Mouse (Mus musculus) CH12.LX (cell line): Measurements from ENCODE around the gene Cux1. TPM values are rescaled to one million over a fixed set of nuclear protein-coding genes. Genes with fewer than 3 reads are reported as not detected.

Experiments used
- DNase-seq: peaks from one replicate; pipeline ENCODE4 v3.0.0-alpha.2; 2013; ENCODE audit errors: extremely low read depth
- H3K27ac ChIP-seq: 2 replicates; pipeline ENCODE4 v1.5.1; 2012; ENCODE audit warnings: low read depth, mild to moderate bottlenecking, control low read depth, moderate library complexity; ENCODE audit not compliant: insufficient read depth
- H3K27me3 ChIP-seq: replicated peaks from 2 replicates; pipeline ENCODE3; 2012; ENCODE audit warnings: inconsistent platforms
- H3K36me3 ChIP-seq, 2 experiments: replicated peaks in 1 of 2; 2 replicates each; pipeline versions ENCODE3 to v1.6.1; 2012; ENCODE audit warnings: inconsistent platforms in 1 of 2, low read length in 1 of 2, mild to moderate bottlenecking in 1 of 2, mixed read lengths in 1 of 2, moderate library complexity in 1 of 2; ENCODE audit not compliant: control insufficient read depth in 1 of 2, insufficient read depth in 1 of 2
- H3K4me1 ChIP-seq, 2 experiments: 2 replicates each; pipeline ENCODE4 v1.6.1; 2012; ENCODE audit warnings: inconsistent platforms in 1 of 2, moderate library complexity in 1 of 2; ENCODE audit not compliant: insufficient read depth in 2 of 2, control insufficient read depth in 1 of 2
- H3K4me2 ChIP-seq: 2 replicates; pipeline ENCODE4 v1.6.1; 2012; ENCODE audit warnings: low read depth, mild to moderate bottlenecking, control low read depth; ENCODE audit not compliant: poor library complexity, insufficient read depth, severe bottlenecking
- H3K4me3 ChIP-seq, 3 experiments: fragments of 150-350 bp in 1 of 3; sonication (generic) in 1 of 3; replicated peaks in 1 of 3; 2 replicates each; pipeline versions ENCODE3 to v1.5.1; 2011 to 2012; ENCODE audit warnings: low read depth in 2 of 3, low read length in 2 of 3, mild to moderate bottlenecking in 2 of 3, moderate library complexity in 2 of 3, control low read depth in 1 of 3, improper control_type of control experiment in 1 of 3, inconsistent platforms in 1 of 3, mixed read lengths in 1 of 3; ENCODE audit not compliant: poor library complexity in 1 of 3
- H3K79me2 ChIP-seq: replicated peaks from 2 replicates; pipeline ENCODE4 v1.6.1; 2012; ENCODE audit warnings: mild to moderate bottlenecking, moderate library complexity; ENCODE audit not compliant: control insufficient read depth, poor library complexity, insufficient read depth, severe bottlenecking; ENCODE audit errors: extremely low read depth
- H3K9ac ChIP-seq: 2 replicates; pipeline ENCODE4 v1.6.1; 2012; ENCODE audit warnings: low read depth, mild to moderate bottlenecking, control low read depth, moderate library complexity; ENCODE audit not compliant: insufficient read depth
- H3K9me3 ChIP-seq: replicated peaks from 2 replicates; pipeline ENCODE3; 2012; ENCODE audit warnings: low read length, inconsistent platforms, mixed read lengths
- CHD1 ChIP-seq: IDR thresholded peaks from 2 replicates; pipeline ENCODE4 v1.6.1; 2012; ENCODE audit warnings: low read depth, low read length, improper control_type of control experiment, inconsistent platforms
- CTCF ChIP-seq, 2 experiments: IDR thresholded peaks in 1 of 2; conservative IDR thresholded peaks in 1 of 2; 2 replicates each; pipeline ENCODE4 v1.5.1; 2011 to 2012; ENCODE audit warnings: low read depth in 2 of 2, low read length in 2 of 2, improper control_type of control experiment in 1 of 2, inconsistent platforms in 1 of 2, mild to moderate bottlenecking in 1 of 2, moderate library complexity in 1 of 2
- E2F4 ChIP-seq: IDR thresholded peaks from 2 replicates; pipeline ENCODE4 v1.6.1; 2011; ENCODE audit warnings: low read depth, low read length, improper control_type of control experiment; ENCODE audit not compliant: insufficient replicate concordance
- ELF1 ChIP-seq: IDR thresholded peaks from 2 replicates; pipeline ENCODE4 v1.6.1; 2014; ENCODE audit warnings: low read depth, mild to moderate bottlenecking, inconsistent platforms, low read length, improper control_type of control experiment
- EP300 ChIP-seq: IDR thresholded peaks from 2 replicates; pipeline ENCODE4 v1.6.1; 2011; ENCODE audit warnings: low read length, improper control_type of control experiment
- HCFC1 ChIP-seq: IDR thresholded peaks from 2 replicates; pipeline ENCODE4 v1.6.1; 2012; ENCODE audit warnings: low read depth, mild to moderate bottlenecking, inconsistent platforms, low read length, improper control_type of control experiment
- MAFK ChIP-seq: IDR thresholded peaks from 2 replicates; pipeline ENCODE4 v1.6.1; 2011; ENCODE audit warnings: low read length, improper control_type of control experiment; ENCODE audit not compliant: insufficient replicate concordance
- MEF2A ChIP-seq: IDR thresholded peaks from 2 replicates; pipeline ENCODE4 v1.6.1; 2014; ENCODE audit warnings: low read depth, mild to moderate bottlenecking, inconsistent platforms, low read length, improper control_type of control experiment, borderline replicate concordance
- MXI1 ChIP-seq: IDR thresholded peaks from 2 replicates; pipeline ENCODE4 v1.6.1; 2011; ENCODE audit warnings: mild to moderate bottlenecking, low read depth, low read length, improper control_type of control experiment
- MYC ChIP-seq: IDR thresholded peaks from 2 replicates; pipeline ENCODE4 v1.6.1; 2011; ENCODE audit warnings: low read depth, mild to moderate bottlenecking, improper control_type of control experiment, low read length
- NELFE ChIP-seq: IDR thresholded peaks from 2 replicates; pipeline ENCODE4 v1.6.1; 2011; ENCODE audit warnings: low read depth, low read length, improper control_type of control experiment
- NRF1 ChIP-seq: IDR thresholded peaks from 2 replicates; pipeline ENCODE4 v1.6.1; 2014; ENCODE audit warnings: low read depth, mild to moderate bottlenecking, inconsistent platforms, low read length, improper control_type of control experiment, moderate library complexity
- POLR2AphosphoS2 ChIP-seq: IDR thresholded peaks from 2 replicates; pipeline ENCODE4 v1.6.1; 2011; ENCODE audit warnings: low read depth, low read length, improper control_type of control experiment
- SIN3A ChIP-seq: IDR thresholded peaks from 2 replicates; pipeline ENCODE4 v1.6.1; 2012; ENCODE audit warnings: low read length, improper control_type of control experiment, inconsistent platforms
- SMC3 ChIP-seq: IDR thresholded peaks from 2 replicates; pipeline ENCODE4 v1.6.1; 2011; ENCODE audit warnings: low read depth, low read length, improper control_type of control experiment
- TBP ChIP-seq: conservative IDR thresholded peaks from 2 replicates; pipeline ENCODE4 v1.6.1; 2011; ENCODE audit warnings: low read depth, low read length, improper control_type of control experiment
- USF2 ChIP-seq: conservative IDR thresholded peaks from 2 replicates; pipeline ENCODE4 v1.6.1; 2011; ENCODE audit warnings: low read depth, low read length, improper control_type of control experiment
- ZC3H11A ChIP-seq: IDR thresholded peaks from 2 replicates; pipeline ENCODE4 v1.6.1; 2012; ENCODE audit warnings: low read depth, mild to moderate bottlenecking, inconsistent platforms, low read length, improper control_type of control experiment
- ZMIZ1 ChIP-seq: IDR thresholded peaks from 2 replicates; pipeline ENCODE4 v1.6.1; 2012; ENCODE audit warnings: low read depth, mild to moderate bottlenecking, inconsistent platforms, low read length, improper control_type of control experiment
- ZNF384 ChIP-seq: IDR thresholded peaks from 2 replicates; pipeline ENCODE4 v1.6.1; 2012; ENCODE audit warnings: low read depth, low read length, improper control_type of control experiment, inconsistent platforms
- dilution Hi-C: fragments of 300-500 bp; cut with MboI; formaldehyde crosslinking; loops from 2 replicates; pipeline ENCODE4 v1.14.3; 2020; ENCODE audit warnings: low sequenced_read_pairs; ENCODE audit not compliant: extremely low pct_unique_long_range_greater_than_20kb, extremely low pct_ligation_motif_present
- in situ Hi-C: fragments of 300-500 bp; cut with MboI; formaldehyde crosslinking; loops from 3 replicates; pipeline ENCODE4 v1.14.3; 2019; ENCODE audit warnings: low sequenced_read_pairs, low pct_ligation_motif_present, low pct_unique_long_range_greater_than_20kb, mixed read lengths
- polyA plus RNA-seq: library from polyadenylated mRNA; unstranded; fragments of >175 nt; gene quantifications from 2 replicates; pipeline ENCODE4 v1.2.1, GENCODE M21; 2012; ENCODE audit warnings: low read depth; ENCODE audit not compliant: insufficient read length
- total RNA-seq, 2 experiments: library from RNA; depleted of rRNA; stranded (reverse); fragments of 300-350 nt in 1 of 2; fragments of >200 nt in 1 of 2; gene quantifications; 2 replicates each; pipeline ENCODE4 v1.2.3; 2012 to 2014

Gene Cux1
- total and polyA plus RNA-seq, 3 experiments, result 12.4 to 21.9 (median 19.6) TPM

DNA sequence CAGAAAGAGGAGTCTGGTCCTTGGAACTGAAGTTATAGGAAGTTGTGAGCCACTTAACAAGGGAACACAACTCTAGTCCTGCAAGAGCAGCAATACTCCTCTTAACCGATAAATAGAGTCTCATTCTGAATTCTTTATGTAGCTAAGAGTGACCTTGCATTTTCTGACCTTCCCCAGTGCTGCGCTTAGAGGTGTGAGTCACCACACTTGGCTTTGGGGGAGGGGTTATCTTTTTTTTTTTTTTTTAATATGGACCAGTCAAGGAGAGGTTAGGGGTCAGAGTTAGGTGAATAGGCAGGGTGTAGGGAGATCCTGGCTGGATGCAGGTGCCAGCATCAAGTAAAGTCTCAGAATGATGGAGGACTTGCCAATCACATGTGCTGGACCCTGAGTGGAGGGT, 180.5 kb downstream of the Cux1 start:
- dilution Hi-C loops, result no loop called here
- DNase-seq, result no peak

DNA sequence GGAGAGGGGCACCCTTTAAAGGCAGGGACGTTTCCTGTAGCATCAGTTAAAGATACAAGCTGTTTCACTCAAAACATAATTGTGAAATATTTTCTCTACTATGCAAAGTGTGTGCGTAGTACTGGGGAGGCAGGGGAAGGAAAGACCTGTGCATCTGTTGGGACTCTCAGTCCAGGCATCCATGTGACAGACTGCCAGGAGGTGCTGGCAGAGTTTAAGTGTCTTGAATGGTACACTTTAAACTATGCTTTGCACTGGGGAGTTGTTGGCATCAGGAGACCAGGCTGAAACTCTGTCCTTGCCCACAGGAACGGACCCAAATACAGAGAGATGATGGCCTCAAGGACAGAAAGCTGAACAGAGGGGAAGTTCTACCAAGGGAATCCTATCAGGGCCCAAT, 182.1 kb downstream of the Cux1 start:
- Histone ChIP-seq H3K27ac (no peak overlapping the region), H3K9me3 (no peaks in the 10 kb centered on the region), H3K9ac (no peak overlapping the region), H3K4me3 (no peak overlapping the region), H3K36me3 (peaks cover 0 to 41% of the 10 kb centered on the region in 2 experiments), H3K79me2 (no peaks in the 10 kb centered on the region), H3K27me3 (no peaks in the 10 kb centered on the region), H3K4me1 (no peaks in the 10 kb centered on the region), H3K4me2 (no peak overlapping the region)
- TF ChIP-seq MEF2A (no peak), HCFC1 (no peak), MYC (no peak), MXI1 (no peak), SIN3A (no peak), NRF1 (no peak), EP300 (no peak), ZMIZ1 (no peak), CTCF (conservative IDR thresholded peaks at IDR 0.05 in 1 of 2, IDR thresholded peaks at IDR 0.05 in 1 of 2; ENCODE audit: low read depth in 2 of 2, low read length in 2 of 2) (no peak), ELF1 (no peak), E2F4 (no peak), USF2 (no peak), CHD1 (no peak), ZNF384 (no peak), ZC3H11A (no peak), MAFK (no peak), SMC3 (no peak)
- in situ Hi-C loops (no loop called here), dilution Hi-C loops (no loop called here)
- DNase-seq, result no peak

More for the DNA sequence above, 180.5 kb downstream of the Cux1 start:
- no peak overlapping the region for H3K4me2 ChIP-seq
- H3K27ac ChIP-seq, result no peak overlapping the region
- H3K4me1 ChIP-seq, result no peaks in the 10 kb centered on the region
- no peak overlapping the region for H3K9ac ChIP-seq
- TF ChIP-seq NELFE, result no peak
- TF ChIP-seq POLR2AphosphoS2, result no peak
- TF ChIP-seq TBP, result no peak
- TF ChIP-seq, all 38 proteins: peak for 0
- Histone ChIP-seq H3K9me3 (no peaks in the 10 kb centered on the region), H3K79me2 (no peaks in the 10 kb centered on the region), H3K36me3 (peaks cover 0 to 44% of the 10 kb centered on the region in 2 experiments), H3K27me3 (no peaks in the 10 kb centered on the region), H3K4me3 (no peak overlapping the region)
- in situ Hi-C loops, result no loop called here
